Mouse (Mus musculus) bone marrow macrophage, adult 2 months (primary cell): ENCODE data around the gene Nmd3. TPM values are rescaled to one million over a fixed set of nuclear protein-coding genes. Genes with fewer than 3 reads are reported as not detected.

ENCODE experiments used
- H3K27ac ChIP-seq: 2 replicates; pipeline ENCODE4 v1.5.1; 2012; ENCODE audit warnings: low read depth, low read length; ENCODE audit not compliant: insufficient read depth
- H3K4me1 ChIP-seq: 2 replicates; pipeline ENCODE4 v1.6.1; 2012; ENCODE audit warnings: low read length; ENCODE audit not compliant: control insufficient read depth, insufficient read depth
- H3K4me3 ChIP-seq: 2 replicates; pipeline ENCODE4 v1.5.1; 2012; ENCODE audit warnings: mild to moderate bottlenecking, low read length, moderate library complexity; ENCODE audit not compliant: insufficient read depth
- CTCF ChIP-seq: IDR thresholded peaks from 2 replicates; pipeline ENCODE4 v1.5.1; 2012; ENCODE audit warnings: low read depth, mild to moderate bottlenecking, low read length, moderate library complexity
- POLR2A ChIP-seq: IDR thresholded peaks from 2 replicates; pipeline ENCODE4 v1.6.1; 2012; ENCODE audit warnings: mild to moderate bottlenecking, low read depth, low read length, borderline replicate concordance
- polyA plus RNA-seq: library from polyadenylated mRNA; stranded (reverse); fragments of >200 nt; gene quantifications from 2 replicates; pipeline ENCODE4 v1.2.4, GENCODE M21; 2012; ENCODE audit not compliant: missing spikeins, insufficient read depth, insufficient read length

The Nmd3 gene
- polyA plus RNA-seq, 1 experiment: 48.1 TPM

- H3K4me1 ChIP-seq: peaks cover 3% of the 10 kb centered on the region; the same call in 1 of the 2 replicates
- TF ChIP-seq POLR2A (no peak), CTCF (no peak)
- H3K27ac ChIP-seq: no peak overlapping the region
- no peak overlapping the region for H3K4me3 ChIP-seq
Observed at GRCm38 (mm10) chr3:69711907-69712600, 9.7 kb upstream of the Nmd3 start.

- TF ChIP-seq POLR2A: no peak
- Histone ChIP-seq H3K4me1 (0 out of 2 replicates have a peak, but pooled peaks cover 2% of the 10 kb centered on the region), H3K4me3 (no peak overlapping the region), H3K27ac (no peak overlapping the region)
Observed at GRCm38 (mm10) chr3:69717476-69717875, 4.3 kb upstream of the Nmd3 start.

GRCm38 (mm10) chr3:69722187-69722867, 542 bp downstream of the Nmd3 start:
- H3K4me1 ChIP-seq: peaks cover 10% of the 10 kb centered on the region
- no peak for TF ChIP-seq POLR2A
- H3K27ac ChIP-seq: peak overlapping the region; percentile 41
- peak overlapping the region; percentile 98 for H3K4me3 ChIP-seq

- H3K27ac ChIP-seq: no peak overlapping the region
- no peak for TF ChIP-seq CTCF
- TF ChIP-seq POLR2A: no peak
- H3K4me3 ChIP-seq: peak overlapping the region; percentile 98
Observed at GRCm38 (mm10) chr3:69723161-69723560, 1.4 kb downstream of the Nmd3 start.

GRCm38 (mm10) chr3:69730930-69731329, 9.1 kb downstream of the Nmd3 start:
- Histone ChIP-seq H3K4me3 (no peak overlapping the region), H3K27ac (no peak overlapping the region), H3K4me1 (no peaks in the 10 kb centered on the region)
- TF ChIP-seq POLR2A (no peak), CTCF (no peak)

More at GRCm38 (mm10) chr3:69723161-69723560, 1.4 kb downstream of the Nmd3 start:
- peaks cover 10% of the 10 kb centered on the region for H3K4me1 ChIP-seq

GRCm38 (mm10) chr3:69733939-69734338, 12.2 kb downstream of the Nmd3 start:
- Histone ChIP-seq H3K4me1 (no peaks in the 10 kb centered on the region), H3K4me3 (no peak overlapping the region), H3K27ac (no peak overlapping the region)
- TF ChIP-seq CTCF (no peak), POLR2A (no peak)

- no peaks in the 10 kb centered on the region for H3K4me1 ChIP-seq
- no peak overlapping the region for H3K4me3 ChIP-seq
- TF ChIP-seq POLR2A (no peak), CTCF (no peak)
- peak overlapping the region; percentile 13; the same call in 1 of the 2 replicates for H3K27ac ChIP-seq
Observed at GRCm38 (mm10) chr3:69755192-69755591, 33.4 kb downstream of the Nmd3 start.

- no peaks in the 10 kb centered on the region for H3K4me1 ChIP-seq
- TF ChIP-seq CTCF: no peak
- TF ChIP-seq POLR2A: no peak
- H3K4me3 ChIP-seq: no peak overlapping the region
- no peak overlapping the region for H3K27ac ChIP-seq
Observed at GRCm38 (mm10) chr3:69755968-69756367, 34.2 kb downstream of the Nmd3 start.

GRCm38 (mm10) chr3:69756499-69756898, 34.7 kb downstream of the Nmd3 start:
- no peak overlapping the region for H3K4me3 ChIP-seq
- H3K27ac ChIP-seq: no peak overlapping the region
- TF ChIP-seq CTCF (peak; percentile 52), POLR2A (no peak)
- no peaks in the 10 kb centered on the region for H3K4me1 ChIP-seq

GRCm38 (mm10) chr3:69757456-69757855, 35.7 kb downstream of the Nmd3 start:
- TF ChIP-seq CTCF (no peak), POLR2A (no peak)
- Histone ChIP-seq H3K4me3 (no peak overlapping the region), H3K4me1 (no peaks in the 10 kb centered on the region), H3K27ac (no peak overlapping the region)

GRCm38 (mm10) chr3:69760081-69760480, 38.3 kb downstream of the Nmd3 start:
- H3K4me1 ChIP-seq: peaks cover 4% of the 10 kb centered on the region; the same call in 1 of the 2 replicates
- no peak overlapping the region for H3K4me3 ChIP-seq
- TF ChIP-seq CTCF: no peak
- no peak for TF ChIP-seq POLR2A
- no peak overlapping the region for H3K27ac ChIP-seq
